Mouse (Mus musculus) stomach, embryonic 16.5 days (tissue): Measurements from ENCODE around the gene 1700020D05Rik. TPM values are rescaled to one million over a fixed set of nuclear protein-coding genes. Genes with fewer than 3 reads are reported as not detected.
A peak's percentile ranks its signal among the peaks of the same experiment; 100 is the strongest.

Experiments
- ATAC-seq: fragments of 200-750 bp; cut with Nextera tagmentation; 2 replicates; pipeline ENCODE4 v1.8.0; 2017; ENCODE audit warnings: moderate number of reproducible peaks, moderate TSS enrichment; ENCODE audit not compliant: insufficient read depth, low FRiP score
- H3K27ac ChIP-seq: fragments of 300-500 bp; sonication (generic); 2 replicates; pipeline ENCODE4 v1.5.1; 2014; ENCODE audit warnings: low read length
- H3K27me3 ChIP-seq: fragments of 300-500 bp; sonication (generic); 2 replicates; pipeline ENCODE4 v1.6.1; 2014; ENCODE audit warnings: low read length, control low read depth, mixed read lengths; ENCODE audit not compliant: control insufficient read depth, insufficient read depth
- H3K36me3 ChIP-seq: fragments of 300-500 bp; sonication (generic); 2 replicates; pipeline ENCODE4 v1.6.1; 2014; ENCODE audit warnings: low read length; ENCODE audit not compliant: control insufficient read depth, insufficient read depth
- H3K4me1 ChIP-seq: fragments of 300-500 bp; sonication (generic); 2 replicates; pipeline ENCODE4 v1.6.1; 2014; ENCODE audit warnings: low read length, control low read depth, mixed read lengths; ENCODE audit not compliant: control insufficient read depth, insufficient read depth
- H3K4me2 ChIP-seq: fragments of 300-500 bp; sonication (generic); 2 replicates; pipeline ENCODE4 v1.6.1; 2014; ENCODE audit warnings: low read depth, low read length, mixed read lengths
- H3K4me3 ChIP-seq: fragments of 300-500 bp; sonication (generic); replicated peaks from 2 replicates; pipeline ENCODE4 v1.5.1; 2014; ENCODE audit warnings: mild to moderate bottlenecking, low read length
- H3K9ac ChIP-seq: fragments of 300-500 bp; sonication (generic); 2 replicates; pipeline ENCODE4 v1.6.1; 2014; ENCODE audit warnings: low read length
- H3K9me3 ChIP-seq: fragments of 300-500 bp; sonication (generic); replicated peaks from 2 replicates; pipeline ENCODE4 v1.6.1; 2016; ENCODE audit warnings: low read length, control low read depth; ENCODE audit not compliant: control insufficient read depth
- WGBS: fragments of 180-500 bp; shearing (Covaris S2); extraction: QIAGEN DNeasy Blood & Tissue Kit; methylation state at CpG from one replicate; pipeline ENCODE4 v1.1.7; 2014; 5-methylcytosine and 5-hydroxymethylcytosine counted together
- polyA plus RNA-seq: library from polyadenylated mRNA; unstranded; fragments of >200 nt; fragmentation: Nextera tagmentation; extraction: Ambion mirVana; gene quantifications from 2 replicates; pipeline ENCODE4 v1.2.1, GENCODE M21; 2015

Gene 1700020D05Rik
- polyA plus RNA-seq, 1 experiment from 2014 or later, result 0.13 TPM

DNA sequence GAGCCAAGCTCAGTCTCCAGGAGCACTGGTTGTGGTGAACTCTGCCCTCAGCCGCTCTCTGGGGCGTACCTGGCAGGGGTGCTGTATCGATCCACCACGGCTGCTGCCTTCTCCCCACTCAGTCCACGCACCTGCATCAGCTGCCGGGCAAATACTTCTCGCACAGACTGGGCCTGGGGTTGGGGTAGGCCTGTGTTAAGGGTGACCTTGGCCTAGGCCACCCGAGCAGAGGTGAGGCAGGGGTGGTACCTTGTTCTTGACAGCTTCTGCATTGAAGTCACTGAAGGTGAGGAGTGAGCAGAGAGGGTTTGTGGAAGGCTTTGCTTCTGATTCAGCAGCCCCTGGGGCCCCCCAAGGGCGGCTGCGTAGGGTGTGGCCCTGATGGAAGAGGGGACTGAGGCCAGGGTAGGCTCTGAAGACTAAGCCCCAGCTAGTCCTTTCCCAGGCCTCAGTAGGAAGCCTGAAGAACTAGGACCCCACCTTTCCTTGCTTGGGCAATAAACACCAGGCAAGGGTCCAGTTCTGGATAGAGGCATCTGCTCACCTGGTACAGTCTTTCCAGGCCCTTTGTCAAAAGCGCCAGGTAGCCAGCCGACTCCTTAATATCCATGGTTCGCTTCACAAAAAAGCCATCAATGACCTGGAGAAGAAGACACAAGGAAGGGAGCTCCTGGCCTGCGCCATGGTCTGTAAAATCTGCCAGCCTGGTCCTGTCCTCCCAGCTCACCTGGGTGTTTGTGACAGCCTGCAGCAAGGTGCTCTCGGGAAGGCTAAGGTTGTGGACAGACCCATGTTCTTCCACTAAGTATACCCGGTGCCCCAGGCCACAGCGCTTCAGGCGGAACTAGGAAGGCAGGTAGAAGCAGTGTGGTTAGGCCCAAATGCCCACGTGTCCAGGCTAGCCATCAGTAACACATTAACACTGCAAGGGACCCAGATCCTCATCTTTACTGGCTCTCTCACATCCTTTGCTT, 19.9 kb downstream of the 1700020D05Rik start:
- H3K4me2 ChIP-seq, result no peak overlapping the region
- H3K27ac ChIP-seq, result no peak overlapping the region
- 0 out of 2 replicates have a peak, but pooled peaks cover 15% of the 10 kb centered on the region for H3K36me3 ChIP-seq
- ATAC-seq, result no peak
- WGBS, result 92% methylated on average over 19 of the region's 19 CpGs
- H3K9me3 ChIP-seq, result no peaks in the 10 kb centered on the region
- H3K27me3 ChIP-seq, result no peaks in the 10 kb centered on the region
- peaks cover 9% of the 10 kb centered on the region for H3K4me1 ChIP-seq
- H3K4me3 ChIP-seq, result no peak overlapping the region
- no peak overlapping the region for H3K9ac ChIP-seq

DNA sequence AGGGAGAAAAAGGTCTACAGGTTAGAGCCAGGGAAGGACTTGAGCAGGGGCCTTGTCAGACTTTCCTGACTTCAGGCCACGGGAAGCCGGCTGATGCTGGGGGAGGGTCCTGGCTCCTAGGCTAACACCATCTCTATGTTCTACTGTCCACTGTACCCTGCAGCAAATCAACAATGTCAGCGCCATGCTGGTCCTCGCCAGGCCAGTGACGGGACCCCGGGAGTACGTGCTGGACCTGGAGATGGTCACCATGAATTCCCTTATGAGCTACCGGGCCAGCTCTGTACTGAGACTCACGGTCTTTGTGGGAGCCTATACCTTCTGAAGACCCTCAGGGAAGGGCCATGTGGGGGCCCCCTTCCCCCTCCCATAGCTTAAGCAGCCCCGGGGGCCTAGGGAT, 22.2 kb downstream of the 1700020D05Rik start:
- H3K36me3 ChIP-seq, result 0 out of 2 replicates have a peak, but pooled peaks cover 15% of the 10 kb centered on the region
- no peak for ATAC-seq
- H3K9me3 ChIP-seq, result no peaks in the 10 kb centered on the region
- no peak overlapping the region for H3K27ac ChIP-seq
- no peak overlapping the region for H3K9ac ChIP-seq
- no peak overlapping the region for H3K4me3 ChIP-seq
- no peaks in the 10 kb centered on the region for H3K27me3 ChIP-seq
- no peaks in the 10 kb centered on the region for H3K4me1 ChIP-seq
- no peak overlapping the region for H3K4me2 ChIP-seq
- 87% methylated on average over 10 of the region's 10 CpGs for WGBS

DNA sequence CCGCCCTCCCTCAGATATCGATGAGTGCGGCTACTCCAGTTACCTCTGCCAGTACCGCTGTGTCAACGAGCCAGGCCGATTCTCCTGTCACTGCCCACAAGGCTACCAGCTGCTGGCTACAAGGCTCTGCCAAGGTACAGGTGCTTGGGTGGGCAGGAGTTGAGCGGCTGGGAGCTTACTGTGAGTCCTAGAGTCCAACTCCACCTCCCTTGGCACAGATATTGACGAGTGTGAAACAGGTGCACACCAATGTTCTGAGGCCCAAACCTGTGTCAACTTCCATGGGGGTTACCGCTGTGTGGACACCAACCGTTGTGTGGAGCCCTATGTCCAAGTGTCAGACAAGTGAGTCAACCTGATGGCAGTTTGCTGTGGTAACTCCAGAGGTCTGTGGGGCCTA, 23.6 kb downstream of the 1700020D05Rik start:
- H3K4me2 ChIP-seq, result no peak overlapping the region
- peaks cover 8% of the 10 kb centered on the region; the same call in 1 of the 2 replicates for H3K4me1 ChIP-seq
- ATAC-seq, result no peak
- no peaks in the 10 kb centered on the region for H3K27me3 ChIP-seq
- no peak overlapping the region for H3K9ac ChIP-seq
- H3K36me3 ChIP-seq, result 0 out of 2 replicates have a peak, but pooled peaks cover 13% of the 10 kb centered on the region
- no peak overlapping the region for H3K4me3 ChIP-seq
- no peaks in the 10 kb centered on the region for H3K9me3 ChIP-seq
- 86% methylated on average over 10 of the region's 10 CpGs for WGBS
- H3K27ac ChIP-seq, result no peak overlapping the region

DNA sequence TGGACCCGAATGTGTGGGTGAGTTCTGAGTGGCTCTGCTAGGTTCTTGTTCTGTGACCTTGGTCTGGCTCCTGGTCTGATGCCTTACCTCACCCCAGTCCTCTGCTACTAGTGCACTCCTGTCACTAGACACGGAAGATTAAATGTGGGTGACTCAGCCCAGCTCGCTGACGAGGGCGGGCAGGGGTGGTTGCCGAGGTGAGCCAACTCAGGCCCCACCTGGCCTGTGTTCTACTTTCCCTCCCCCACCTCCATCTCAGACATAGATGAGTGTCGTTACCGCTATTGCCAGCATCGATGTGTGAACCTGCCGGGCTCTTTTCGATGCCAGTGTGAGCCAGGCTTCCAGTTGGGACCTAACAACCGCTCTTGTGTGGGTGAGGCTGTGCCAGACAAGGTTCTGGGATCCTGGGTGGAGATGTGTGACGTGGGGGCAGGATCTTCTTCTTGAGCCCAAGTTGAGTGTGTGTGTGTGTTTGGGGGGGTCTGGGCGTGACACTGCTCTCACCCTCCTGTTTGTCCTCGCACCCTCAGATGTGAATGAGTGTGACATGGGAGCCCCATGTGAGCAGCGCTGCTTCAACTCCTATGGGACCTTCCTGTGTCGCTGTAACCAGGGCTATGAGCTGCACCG, 25.8 kb downstream of the 1700020D05Rik start:
- H3K9ac ChIP-seq, result no peak overlapping the region
- H3K9me3 ChIP-seq, result no peaks in the 10 kb centered on the region
- H3K27me3 ChIP-seq, result no peaks in the 10 kb centered on the region
- H3K36me3 ChIP-seq, result 0 out of 2 replicates have a peak, but pooled peaks cover 3% of the 10 kb centered on the region
- no peak for ATAC-seq
- H3K4me2 ChIP-seq, result no peak overlapping the region
- peaks cover 13% of the 10 kb centered on the region; the same call in 1 of the 2 replicates for H3K4me1 ChIP-seq
- no peak overlapping the region for H3K4me3 ChIP-seq
- 83% methylated on average over 18 of the region's 18 CpGs for WGBS
- no peak overlapping the region for H3K27ac ChIP-seq

DNA sequence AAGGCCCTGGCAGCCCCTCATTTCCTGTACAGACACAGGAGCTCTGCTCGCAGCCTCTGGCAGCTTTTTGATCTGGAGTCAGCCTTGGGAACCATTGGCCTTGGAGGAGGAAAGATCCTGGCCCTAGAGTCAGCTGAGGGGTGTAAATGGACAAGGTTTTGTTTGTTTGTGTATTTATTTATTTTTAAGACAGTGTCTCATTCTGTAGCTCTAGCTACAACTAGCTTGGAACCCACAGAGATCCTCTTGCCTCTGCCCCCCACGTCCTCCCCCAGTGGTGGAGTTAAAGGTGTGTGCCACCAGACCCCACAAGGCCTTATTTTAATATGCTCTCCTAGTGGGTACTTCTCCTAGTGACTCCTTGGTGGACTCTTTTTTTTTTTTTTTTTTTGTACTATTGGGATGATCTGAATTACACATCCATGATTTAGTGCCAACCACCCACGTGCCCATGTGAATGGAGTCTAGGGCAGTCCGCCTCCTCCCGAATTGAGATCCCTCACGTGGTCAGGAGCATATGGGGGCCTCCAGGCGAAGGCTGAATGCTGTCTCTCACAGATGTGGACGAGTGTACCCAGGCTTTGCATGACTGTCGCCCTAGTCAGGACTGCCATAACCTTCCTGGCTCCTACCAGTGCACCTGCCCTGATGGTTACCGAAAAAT, 26.5 kb downstream of the 1700020D05Rik start:
- Histone ChIP-seq H3K4me2 (no peak overlapping the region), H3K4me1 (peaks cover 13% of the 10 kb centered on the region; the same call in 1 of the 2 replicates), H3K27ac (no peak overlapping the region), H3K36me3 (no peaks in the 10 kb centered on the region), H3K27me3 (no peaks in the 10 kb centered on the region), H3K9ac (0 out of 2 replicates have a peak overlapping the region, but pooled peaks have one; percentile 4), H3K4me3 (no peak overlapping the region), H3K9me3 (no peaks in the 10 kb centered on the region)
- no peak for ATAC-seq
- 85% methylated on average over 10 of the region's 10 CpGs for WGBS

DNA sequence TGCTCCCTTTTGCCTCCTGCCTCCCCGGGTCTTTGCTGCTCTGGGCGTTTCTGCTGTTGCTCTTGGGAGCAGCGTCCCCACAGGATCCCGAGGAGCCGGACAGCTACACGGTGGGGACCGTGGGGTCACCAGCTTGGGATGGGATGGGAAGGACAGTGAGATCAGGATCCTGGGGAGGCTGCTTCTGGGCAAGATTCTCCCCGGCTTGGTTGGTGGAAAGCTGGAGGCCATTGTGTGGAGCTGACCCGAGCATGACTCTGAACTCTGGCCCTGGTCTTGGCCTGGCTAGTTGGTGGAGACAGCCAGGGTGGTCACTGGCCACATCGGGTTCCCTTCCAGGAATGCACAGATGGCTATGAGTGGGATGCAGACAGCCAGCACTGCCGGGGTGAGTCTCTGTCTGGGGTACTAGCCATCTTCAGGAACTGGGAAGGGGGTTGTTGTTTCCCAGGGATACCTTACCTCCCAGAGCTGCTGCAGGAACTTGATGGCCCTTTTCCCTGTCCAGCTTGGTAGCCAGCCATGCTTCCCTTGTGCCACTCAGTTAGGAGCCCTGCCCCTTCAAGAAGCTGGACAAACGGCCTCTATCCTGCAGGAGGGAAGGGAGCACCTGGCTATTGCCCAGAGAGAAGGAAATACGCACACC, 28.4 kb downstream of the 1700020D05Rik start:
- peak overlapping the region; percentile 53 for H3K4me3 ChIP-seq
- H3K9me3 ChIP-seq, result no peaks in the 10 kb centered on the region
- 20% methylated on average over 13 of the region's 13 CpGs for WGBS
- peak overlapping the region; percentile 69 for H3K27ac ChIP-seq
- H3K36me3 ChIP-seq, result no peaks in the 10 kb centered on the region
- H3K4me1 ChIP-seq, result peaks cover 13% of the 10 kb centered on the region; the same call in 1 of the 2 replicates
- H3K27me3 ChIP-seq, result no peaks in the 10 kb centered on the region
- H3K4me2 ChIP-seq, result peak overlapping the region; percentile 84
- no peak for ATAC-seq
- H3K9ac ChIP-seq, result peak overlapping the region; percentile 80

DNA sequence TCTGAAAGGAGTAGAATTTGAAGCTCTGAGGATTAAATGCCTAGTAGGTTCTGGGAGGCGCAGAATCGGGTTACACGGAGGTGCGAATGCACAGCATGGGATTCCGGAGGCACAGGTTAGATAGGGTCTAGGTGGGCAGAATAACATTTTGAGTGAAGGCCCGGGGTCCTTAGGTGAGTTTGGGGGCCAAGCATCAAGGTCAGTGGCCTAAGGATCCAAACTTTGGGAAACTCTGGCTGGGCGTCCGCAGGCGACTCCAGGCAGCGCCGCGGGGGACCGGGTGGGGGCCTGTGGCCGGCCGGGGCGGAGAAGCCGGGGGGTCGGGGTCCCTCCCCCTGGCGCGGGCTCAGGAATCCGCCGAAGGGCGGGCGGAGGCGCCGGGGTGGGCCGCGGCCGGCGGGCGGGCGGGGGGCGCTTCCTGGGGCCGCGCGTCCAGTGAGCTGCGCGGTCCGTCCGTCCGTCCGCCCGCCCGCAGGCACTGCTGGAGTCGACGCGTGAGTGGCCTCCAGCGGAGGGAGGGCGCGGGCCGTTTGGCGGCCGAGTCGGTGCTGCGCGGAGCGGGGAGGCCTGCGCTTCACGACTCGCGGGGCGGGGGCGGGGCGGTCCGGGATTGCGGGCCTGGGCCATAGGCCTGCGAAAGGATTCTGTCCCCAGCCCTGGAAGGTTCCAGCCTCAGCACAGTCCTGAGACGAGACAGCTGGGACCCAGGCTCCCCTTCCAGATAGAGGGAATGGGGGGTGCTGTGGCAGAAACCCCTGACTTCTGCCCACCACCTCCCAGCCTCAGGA, 29.1 kb downstream of the 1700020D05Rik start:
- Histone ChIP-seq H3K4me3 (peak overlapping the region; percentile 53), H3K9ac (peak overlapping the region; percentile 80), H3K4me2 (peak overlapping the region; percentile 84), H3K9me3 (no peaks in the 10 kb centered on the region), H3K36me3 (no peaks in the 10 kb centered on the region), H3K27me3 (no peaks in the 10 kb centered on the region), H3K4me1 (peaks cover 13% of the 10 kb centered on the region; the same call in 1 of the 2 replicates), H3K27ac (peak overlapping the region; percentile 69)
- under 1% methylated on average over 37 of the region's 68 CpGs for WGBS
- ATAC-seq, result peak; percentile 57

DNA sequence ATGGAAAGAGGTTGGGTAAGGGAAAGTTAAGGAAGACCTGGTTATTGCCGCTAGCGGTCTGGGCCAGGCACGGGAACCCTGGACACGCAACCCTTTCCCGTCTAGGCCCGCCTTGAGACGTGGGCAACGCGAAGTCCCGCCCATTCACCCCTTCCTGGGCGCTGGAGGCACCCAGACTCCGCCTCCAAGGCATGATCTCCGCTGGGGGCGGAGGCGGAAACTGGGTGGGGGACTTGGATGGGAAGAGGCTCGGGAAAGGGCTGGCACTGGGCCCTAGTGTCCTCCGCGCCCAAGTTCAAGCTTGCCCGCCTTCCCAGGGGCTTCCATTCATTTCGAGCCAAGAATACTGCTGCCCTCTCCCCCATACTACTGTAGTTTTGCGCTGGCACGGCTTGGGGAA, 29.9 kb downstream of the 1700020D05Rik start, which contains the start of gene Efemp2:
Gene Efemp2 (plus strand): TSS at position 235 of the 400 bp plus-strand sequence.
- H3K27me3 ChIP-seq, result no peaks in the 10 kb centered on the region
- peak; percentile 86 for ATAC-seq
- H3K4me3 ChIP-seq, result peak within 1 kb of the TSS; percentile 53
- peaks cover 13% of the 10 kb centered on the region; the same call in 1 of the 2 replicates for H3K4me1 ChIP-seq
- no peaks in the 10 kb centered on the region for H3K36me3 ChIP-seq
- under 1% methylated on average over 22 of the region's 22 CpGs for WGBS
- H3K4me2 ChIP-seq, result peak within 1 kb of the TSS; percentile 84
- peak within 1 kb of the TSS; percentile 80 for H3K9ac ChIP-seq
- no peaks in the 10 kb centered on the region for H3K9me3 ChIP-seq
- peak within 1 kb of the TSS; percentile 69 for H3K27ac ChIP-seq
